20 mouse cellular contexts compared by ENCODE assay signal in genomic region chrX:36108601-36109000, GRCm38 (mm10).
"Had no signal": no experiment of that assay in that cellular context is flagged by ENCODE, and none has a peak within 500 bp of the region (broad histone marks: within the 10 kb centered on the region; RNA-seq: fewer than 3 reads in every experiment).

No protein-coding gene starts in this region.

- H3K4me3 ChIP-seq: limb, embryonic 10.5 days; limb, embryonic 13.5 days; liver, embryonic 13.5 days; megakaryocyte, embryonic 14.5 days; midbrain, embryonic 10.5 days; midbrain, embryonic 13.5 days; myocyte; neural tube, embryonic 13.5 days had no signal

- DNase-seq: kidney, adult 18-20 months; kidney, adult 9 months; kidney, postnatal 14 days; liver; liver, embryonic 13.5 days; lung, embryonic 14.5 days; lung, postnatal 10 days; lung, postnatal 4 days; right cerebral cortex, postnatal 14 days; right cerebral cortex, postnatal 4 days; thymus, postnatal 25 days had no signal

- ATAC-seq: intestine, embryonic 16.5 days; midbrain, embryonic 13.5 days; midbrain, embryonic 16.5 days had no signal

- H3K27ac ChIP-seq: limb, embryonic 10.5 days; limb, embryonic 13.5 days; liver, embryonic 13.5 days; midbrain, embryonic 10.5 days; midbrain, embryonic 13.5 days; neural tube, embryonic 13.5 days had no signal
